Mouse (Mus musculus) lung, postnatal 0 days (tissue): ENCODE data around the gene Cideb. TPM values are rescaled to one million over a fixed set of nuclear protein-coding genes. Genes with fewer than 3 reads are reported as not detected.

Source experiments
- ATAC-seq: fragments of 200-750 bp; cut with Nextera tagmentation; 2 replicates; pipeline ENCODE4 v1.8.0; 2017; ENCODE audit warnings: moderate library complexity
- DNase-seq: peaks from one replicate; pipeline ENCODE4 v3.0.0-alpha.2; 2016; ENCODE audit warnings: low spot score
- H3K27ac ChIP-seq: fragments of 300-500 bp; sonication (generic); 2 replicates; pipeline ENCODE4 v1.5.1; 2014; ENCODE audit warnings: antibody characterized with exemption, mild to moderate bottlenecking, low read length, mixed read lengths
- H3K27me3 ChIP-seq: fragments of 300-500 bp; sonication (generic); replicated peaks from 2 replicates; pipeline ENCODE4 v1.6.1; 2014; ENCODE audit warnings: low read length, mixed read lengths; ENCODE audit not compliant: insufficient read depth
- H3K36me3 ChIP-seq: fragments of 300-500 bp; sonication (generic); 2 replicates; pipeline ENCODE4 v1.6.1; 2014; ENCODE audit warnings: low read length, mixed read lengths; ENCODE audit not compliant: insufficient read depth
- H3K4me1 ChIP-seq: fragments of 300-500 bp; sonication (generic); 2 replicates; pipeline ENCODE4 v1.6.1; 2014; ENCODE audit warnings: antibody characterized with exemption, low read depth, low read length, mixed read lengths; ENCODE audit not compliant: insufficient read depth
- H3K4me2 ChIP-seq: fragments of 300-500 bp; sonication (generic); replicated peaks from 2 replicates; pipeline ENCODE4 v1.6.1; 2014; ENCODE audit warnings: low read depth, mild to moderate bottlenecking, low read length, moderate library complexity, mixed read lengths
- H3K4me3 ChIP-seq: fragments of 300-500 bp; sonication (generic); 2 replicates; pipeline ENCODE4 v1.5.1; 2014; ENCODE audit warnings: low read depth, low read length
- H3K9ac ChIP-seq: fragments of 300-500 bp; sonication (generic); replicated peaks from 2 replicates; pipeline ENCODE4 v1.6.1; 2014; ENCODE audit warnings: low read depth, mild to moderate bottlenecking
- H3K9me3 ChIP-seq: fragments of 300-500 bp; sonication (generic); 2 replicates; pipeline ENCODE4 v1.6.1; 2016; ENCODE audit warnings: low read length, mixed read lengths
- CTCF ChIP-seq: IDR thresholded peaks from 2 replicates; pipeline ENCODE4 v1.5.1; 2016; ENCODE audit warnings: antibody characterized with exemption, mild to moderate bottlenecking
- EP300 ChIP-seq: IDR thresholded peaks from 2 replicates; pipeline ENCODE4 v1.6.1; 2016; ENCODE audit warnings: antibody characterized with exemption, mild to moderate bottlenecking, control low read depth
- WGBS: fragments of 180-500 bp; shearing (Covaris S2); extraction: QIAGEN DNeasy Blood & Tissue Kit; methylation state at CpG from one replicate; pipeline ENCODE4 v1.1.7; 2014; 5-methylcytosine and 5-hydroxymethylcytosine counted together
- polyA plus RNA-seq: library from polyadenylated mRNA; unstranded; fragments of >200 nt; fragmentation: Nextera tagmentation; extraction: Ambion mirVana; gene quantifications from 2 replicates; pipeline ENCODE4 v1.2.1, GENCODE M21; 2015

Cideb gene
- polyA plus RNA-seq = 0.65 and 1.3 TPM in 2 replicates

GRCm38 (mm10) chr14:55758363-55758784 lies at the start of gene Cideb:
Gene Cideb, minus strand, starts transcription at chr14:55758458.
- Histone ChIP-seq H3K27me3 (0 out of 2 replicates have a peak, but pooled peaks cover 3% of the 10 kb centered on the region), H3K4me1 (peaks cover 3% of the 10 kb centered on the region; the same call in 1 of the 2 replicates), H3K9me3 (no peaks in the 10 kb centered on the region), H3K4me3 (no peak within 1 kb of the TSS), H3K27ac (no peak within 1 kb of the TSS), H3K36me3 (peaks cover 17% of the 10 kb centered on the region), H3K9ac (no peak within 1 kb of the TSS), H3K4me2 (peak within 1 kb of the TSS; percentile 30; the same call in 1 of the 2 replicates)
- TF ChIP-seq CTCF (peak; percentile 85), EP300 (no peak)
- WGBS = 15% methylated on average over 8 of the region's 8 CpGs
- ATAC-seq (no peak), DNase-seq (peak; percentile 80)

- Histone ChIP-seq H3K4me2 (no peak overlapping the region), H3K4me1 (no peaks in the 10 kb centered on the region), H3K27ac (peak overlapping the region; percentile 69), H3K9me3 (no peaks in the 10 kb centered on the region), H3K36me3 (no peaks in the 10 kb centered on the region), H3K27me3 (no peaks in the 10 kb centered on the region), H3K4me3 (no peak overlapping the region), H3K9ac (no peak overlapping the region)
- WGBS = 61% methylated on average over 15 of the region's 15 CpGs
- DNase-seq (peak; percentile 82), ATAC-seq (peak; percentile 89)
- TF ChIP-seq CTCF (no peak), EP300 (peak; percentile 88)
Measured at GRCm38 (mm10) chr14:55795380-55796163, 37.3 kb upstream of the Cideb start.

GRCm38 (mm10) chr14:55793946-55794345 lies 35.7 kb upstream of the Cideb start:
- Histone ChIP-seq H3K27me3 (no peaks in the 10 kb centered on the region), H3K9ac (no peak overlapping the region), H3K36me3 (no peaks in the 10 kb centered on the region), H3K27ac (0 out of 2 replicates have a peak overlapping the region, but pooled peaks have one; percentile 16), H3K9me3 (no peaks in the 10 kb centered on the region), H3K4me2 (no peak overlapping the region), H3K4me3 (no peak overlapping the region), H3K4me1 (peaks cover under 1% of the 10 kb centered on the region; the same call in 1 of the 2 replicates)
- no peak for TF ChIP-seq CTCF
- TF ChIP-seq EP300 = no peak
- DNase-seq (peak; percentile 74), ATAC-seq (peak; percentile 21; the same call in 1 of the 2 replicates)
- 44% methylated on average over 2 of the region's 2 CpGs for WGBS

GRCm38 (mm10) chr14:55793461-55793860 lies 35.2 kb upstream of the Cideb start:
- no peak overlapping the region for H3K4me2 ChIP-seq
- peak; percentile 66 for DNase-seq
- H3K4me1 ChIP-seq = peaks cover 4% of the 10 kb centered on the region; the same call in 1 of the 2 replicates
- no peaks in the 10 kb centered on the region for H3K36me3 ChIP-seq
- H3K4me3 ChIP-seq = no peak overlapping the region
- ATAC-seq = 0 out of 2 replicates have a peak, but pooled peaks have one; percentile 12
- 21% methylated on average over 2 of the region's 2 CpGs for WGBS
- H3K27me3 ChIP-seq = 0 out of 2 replicates have a peak, but pooled peaks cover 2% of the 10 kb centered on the region
- no peak overlapping the region for H3K9ac ChIP-seq
- peak; percentile 23; the same call in 1 of the 2 replicates for TF ChIP-seq EP300
- TF ChIP-seq CTCF = no peak
- 0 out of 2 replicates have a peak overlapping the region, but pooled peaks have one; percentile 16 for H3K27ac ChIP-seq
- H3K9me3 ChIP-seq = no peaks in the 10 kb centered on the region

- peak within 1 kb of the TSS; percentile 38 for H3K4me3 ChIP-seq
- H3K4me1 ChIP-seq = peaks cover 8% of the 10 kb centered on the region; the same call in 1 of the 2 replicates
- H3K27ac ChIP-seq = no peak within 1 kb of the TSS
- no peaks in the 10 kb centered on the region for H3K9me3 ChIP-seq
- no peaks in the 10 kb centered on the region for H3K36me3 ChIP-seq
- peak within 1 kb of the TSS; percentile 34; the same call in 1 of the 2 replicates for H3K9ac ChIP-seq
- DNase-seq = peak; percentile 64
- WGBS = 3% methylated on average over 40 of the region's 40 CpGs
- H3K27me3 ChIP-seq = 0 out of 2 replicates have a peak, but pooled peaks cover 9% of the 10 kb centered on the region
- peak within 1 kb of the TSS; percentile 75 for H3K4me2 ChIP-seq
- no peak for TF ChIP-seq EP300
- TF ChIP-seq CTCF = 0 out of 2 replicates have a peak, but pooled peaks have one; percentile 6
- ATAC-seq = peak; percentile 61
Measured at GRCm38 (mm10) chr14:55788256-55789050, 30.2 kb upstream of the Cideb start, which contains the start of gene Ripk3. Gene Ripk3, minus strand, starts transcription at chr14:55788865.
